Mouse (Mus musculus) thymus, adult 2 months (tissue): Measurements from ENCODE around the gene Nek5. TPM values are rescaled to one million over a fixed set of nuclear protein-coding genes. Genes with fewer than 3 reads are reported as not detected.

Source experiments
- DNase-seq: peaks from one replicate; pipeline ENCODE4 v3.0.0; 2021
- H3K27ac ChIP-seq: fragments of 200-500 bp; 2 replicates; pipeline ENCODE4 v1.5.1; 2012; ENCODE audit warnings: low read length, control low read depth; ENCODE audit not compliant: control insufficient read depth, insufficient read depth
- H3K27me3 ChIP-seq: fragments of 200-500 bp; 2 replicates; pipeline ENCODE4 v1.6.1; 2012; ENCODE audit warnings: mild to moderate bottlenecking, low read length, moderate library complexity, mixed read lengths; ENCODE audit not compliant: control insufficient read depth, insufficient read depth
- H3K36me3 ChIP-seq: fragments of 200-500 bp; 2 replicates; pipeline ENCODE4 v1.6.1; 2012; ENCODE audit warnings: mild to moderate bottlenecking, low read length, moderate library complexity; ENCODE audit not compliant: control insufficient read depth, insufficient read depth
- H3K4me1 ChIP-seq: fragments of 200-500 bp; replicated peaks from 2 replicates; pipeline ENCODE4 v1.6.1; 2012; ENCODE audit warnings: low read length; ENCODE audit not compliant: control insufficient read depth, insufficient read depth
- H3K4me3 ChIP-seq: fragments of 200-500 bp; 2 replicates; pipeline ENCODE4 v1.5.1; 2012; ENCODE audit warnings: mild to moderate bottlenecking, low read length, control low read depth, moderate library complexity; ENCODE audit not compliant: control insufficient read depth, insufficient read depth
- CTCF ChIP-seq: fragments of 200-500 bp; IDR thresholded peaks from 2 replicates; pipeline ENCODE4 v1.5.1; 2012; ENCODE audit warnings: mild to moderate bottlenecking, control low read depth, low read length, moderate library complexity, borderline replicate concordance; ENCODE audit not compliant: control insufficient read depth, poor library complexity, insufficient read depth; ENCODE audit errors: extremely low read depth
- POLR2A ChIP-seq: fragments of 200-500 bp; IDR thresholded peaks from 2 replicates; pipeline ENCODE4 v1.6.1; 2012; ENCODE audit warnings: mild to moderate bottlenecking, low read length, control low read depth, moderate library complexity; ENCODE audit not compliant: control insufficient read depth, poor library complexity, insufficient read depth; ENCODE audit errors: extremely low read depth
- WGBS: fragments of 180-500 bp; shearing (Covaris S2); methylation state at CpG from one replicate; pipeline ENCODE4 v1.1.7; 2018; 5-methylcytosine and 5-hydroxymethylcytosine counted together
- polyA plus RNA-seq: library from polyadenylated mRNA; depleted of rRNA; stranded (reverse); fragments of >200 nt; gene quantifications from 2 replicates; pipeline ENCODE4 v1.2.3, GENCODE M21; 2012

Gene Nek5
- polyA plus RNA-seq, 1 experiment: 0.11 TPM

GRCm38 (mm10) chr8:22089226-22089625, 35.6 kb downstream of the Nek5 start:
- 94% methylated on average over 4 of the region's 4 CpGs for WGBS
- no peak for DNase-seq
- Histone ChIP-seq H3K27me3 (no peaks in the 10 kb centered on the region), H3K36me3 (no peaks in the 10 kb centered on the region), H3K27ac (no peak overlapping the region), H3K4me1 (no peaks in the 10 kb centered on the region), H3K4me3 (no peak overlapping the region)
- TF ChIP-seq POLR2A (no peak), CTCF (no peak)

GRCm38 (mm10) chr8:22079313-22080007, 45.4 kb downstream of the Nek5 start:
- TF ChIP-seq CTCF (no peak), POLR2A (no peak)
- WGBS: 76% methylated on average over 9 of the region's 9 CpGs
- Histone ChIP-seq H3K27ac (no peak overlapping the region), H3K36me3 (no peaks in the 10 kb centered on the region), H3K27me3 (no peaks in the 10 kb centered on the region), H3K4me1 (no peaks in the 10 kb centered on the region), H3K4me3 (no peak overlapping the region)
- no peak for DNase-seq

- WGBS: 6% methylated on average over 3 of the region's 3 CpGs
Measured at GRCm38 (mm10) chr8:22061126-22061525, 63.7 kb downstream of the Nek5 start.

GRCm38 (mm10) chr8:22060446-22060889, 64.4 kb downstream of the Nek5 start, which contains the start of gene Alg11:
Alg11 (plus strand) TSS chr8:22060721.
- whole genome bisulfite sequencing: under 1% methylated on average over 33 of the region's 36 CpGs

More at GRCm38 (mm10) chr8:22061126-22061525, 63.7 kb downstream of the Nek5 start:
- Histone ChIP-seq H3K36me3 (peaks cover 13% of the 10 kb centered on the region), H3K4me3 (no peak overlapping the region), H3K4me1 (peaks cover 6% of the 10 kb centered on the region), H3K27ac (no peak overlapping the region), H3K27me3 (no peaks in the 10 kb centered on the region; the same call in 1 of the 2 replicates)
- DNase-seq: no peak
- no peak for TF ChIP-seq CTCF

GRCm38 (mm10) chr8:22059821-22060445, 64.9 kb downstream of the Nek5 start, which contains the start of gene Atp7b:
Atp7b (minus strand) TSS chr8:22060305.
- Histone ChIP-seq H3K4me3 (peak within 1 kb of the TSS; percentile 54), H3K4me1 (peaks cover 6% of the 10 kb centered on the region), H3K27me3 (no peaks in the 10 kb centered on the region; the same call in 1 of the 2 replicates), H3K27ac (no peak within 1 kb of the TSS), H3K36me3 (peaks cover 1% of the 10 kb centered on the region)
- DNase-seq: no peak
- 1% methylated on average over 45 of the region's 46 CpGs for WGBS
- TF ChIP-seq POLR2A (no peak), CTCF (no peak)

More at GRCm38 (mm10) chr8:22060446-22060889, 64.4 kb downstream of the Nek5 start, which contains the start of gene Alg11:
- Histone ChIP-seq H3K4me3 (peak within 1 kb of the TSS; percentile 54), H3K36me3 (peaks cover 7% of the 10 kb centered on the region), H3K27ac (no peak within 1 kb of the TSS), H3K4me1 (peaks cover 6% of the 10 kb centered on the region), H3K27me3 (no peaks in the 10 kb centered on the region; the same call in 1 of the 2 replicates)
- TF ChIP-seq POLR2A: peak; percentile 78; the same call in 1 of the 2 replicates
- TF ChIP-seq CTCF: peak; percentile 59; the same call in 1 of the 2 replicates
- peak; percentile 92 for DNase-seq

GRCm38 (mm10) chr8:22059153-22059738, 65.6 kb downstream of the Nek5 start:
- H3K4me1 ChIP-seq: peaks cover 6% of the 10 kb centered on the region
- 40% methylated on average over 11 of the region's 11 CpGs for WGBS
- no peaks in the 10 kb centered on the region for H3K36me3 ChIP-seq
- no peak for TF ChIP-seq POLR2A
- TF ChIP-seq CTCF: no peak
- no peak overlapping the region for H3K27ac ChIP-seq
- no peaks in the 10 kb centered on the region; the same call in 1 of the 2 replicates for H3K27me3 ChIP-seq
- DNase-seq: no peak
- H3K4me3 ChIP-seq: no peak overlapping the region
